Mouse (Mus musculus) myocyte (in vitro differentiated cells): ENCODE measurements at regions not wholly inside any gene's neighbourhood (a gene's known extent, or its start where the extent isn't known, plus 50 kb on each side); places are given as distances from the start of the nearest gene placed in this dataset.

ENCODE experiments used
- E2F4 ChIP-seq: IDR thresholded peaks from one replicate; pipeline ENCODE4 v1.6.1; 2011; ENCODE audit warnings: mild to moderate bottlenecking, control low read depth, moderate library complexity; ENCODE audit not compliant: insufficient read depth
- MAX ChIP-seq: IDR thresholded peaks from one replicate; pipeline ENCODE4 v1.6.1; 2011; ENCODE audit warnings: low read depth, mild to moderate bottlenecking, control low read depth
- MYOD1 ChIP-seq, 3 experiments: IDR thresholded peaks; one replicate each; pipeline ENCODE4 v1.6.1; 2011; ENCODE audit warnings: control low read depth in 2 of 3, low read depth in 2 of 3, mild to moderate bottlenecking in 2 of 3, moderate library complexity in 1 of 3; ENCODE audit not compliant: insufficient read length in 2 of 3, control insufficient read depth in 1 of 3
- MYOG ChIP-seq, 3 experiments: IDR thresholded peaks; one replicate each; pipeline ENCODE4 v1.6.1; 2011; ENCODE audit warnings: control low read depth in 2 of 3, low read depth in 2 of 3, mild to moderate bottlenecking in 2 of 3; ENCODE audit not compliant: insufficient read length in 2 of 3, control insufficient read depth in 1 of 3, insufficient read depth in 1 of 3
- POLR2A ChIP-seq: IDR thresholded peaks from one replicate; pipeline ENCODE4 v1.6.1; 2011; ENCODE audit warnings: low read depth, mild to moderate bottlenecking, control low read depth, moderate library complexity; ENCODE audit not compliant: insufficient read length
- POLR2AphosphoS2 ChIP-seq: IDR thresholded peaks from one replicate; pipeline ENCODE4 v1.6.1; 2011; ENCODE audit warnings: low read depth, control low read depth; ENCODE audit not compliant: insufficient read length
- REST ChIP-seq: IDR thresholded peaks from one replicate; pipeline ENCODE4 v1.6.1; 2011; ENCODE audit warnings: mild to moderate bottlenecking, control low read depth, moderate library complexity; ENCODE audit not compliant: insufficient read depth, insufficient read length
- TCF12 ChIP-seq: IDR thresholded peaks from one replicate; pipeline ENCODE4 v1.6.1; 2011; ENCODE audit warnings: mild to moderate bottlenecking, control low read depth; ENCODE audit not compliant: poor library complexity, insufficient read depth, severe bottlenecking
- TCF3 ChIP-seq: IDR thresholded peaks from one replicate; pipeline ENCODE4 v1.6.1; 2011; ENCODE audit warnings: low read depth, control low read depth; ENCODE audit not compliant: insufficient read length

DNA sequence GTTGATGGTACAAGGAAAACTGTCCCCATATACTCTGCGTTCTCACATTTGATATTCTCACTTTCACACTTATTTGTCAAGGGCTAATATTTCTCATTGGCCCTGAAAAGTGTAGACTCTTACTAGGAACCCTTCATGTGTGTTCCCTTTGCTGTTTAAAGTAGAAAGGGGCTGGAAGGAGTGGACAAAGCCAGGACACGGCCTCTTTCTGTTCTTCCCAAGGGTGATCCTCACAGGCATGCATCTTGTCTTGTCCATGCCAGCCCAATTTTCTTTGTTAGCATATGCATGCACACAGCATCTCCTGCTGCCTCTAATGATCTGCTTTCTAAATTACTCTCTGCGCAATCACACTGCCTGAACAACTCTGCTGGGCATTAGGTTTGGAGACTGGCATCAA is 451.8 kb downstream of the Lmo4 start:
- TF ChIP-seq MAX (no peak), TCF3 (no peak), POLR2A (no peak), TCF12 (no peak), REST (no peak), POLR2AphosphoS2 (no peak), MYOG (IDR thresholded peaks at IDR 0.05; ENCODE audit: control insufficient read depth in 1 of 3, insufficient read depth in 1 of 3, insufficient read length in 2 of 3, low read depth in 2 of 3) (no peak), MYOD1 (IDR thresholded peaks at IDR 0.05; ENCODE audit: control insufficient read depth in 1 of 3, insufficient read length in 2 of 3, low read depth in 2 of 3) (no peak), E2F4 (no peak)
